Mouse (Mus musculus): ENCODE measurements around the gene Srp54a. TPM values are rescaled to one million over a fixed set of nuclear protein-coding genes. Genes with fewer than 3 reads are reported as not detected.
"Not testable (repeated sequence)": the region's sequence is repeated elsewhere in the genome, so short reads cannot be mapped to it uniquely, and the experiment has no call there.

Gene Srp54a
- polyA plus RNA-seq (2011; ENCODE audit: insufficient read depth, insufficient read length, low replicate concordance, missing spikeins) = 22.5 and 28.9 TPM in 2 replicates

DNA sequence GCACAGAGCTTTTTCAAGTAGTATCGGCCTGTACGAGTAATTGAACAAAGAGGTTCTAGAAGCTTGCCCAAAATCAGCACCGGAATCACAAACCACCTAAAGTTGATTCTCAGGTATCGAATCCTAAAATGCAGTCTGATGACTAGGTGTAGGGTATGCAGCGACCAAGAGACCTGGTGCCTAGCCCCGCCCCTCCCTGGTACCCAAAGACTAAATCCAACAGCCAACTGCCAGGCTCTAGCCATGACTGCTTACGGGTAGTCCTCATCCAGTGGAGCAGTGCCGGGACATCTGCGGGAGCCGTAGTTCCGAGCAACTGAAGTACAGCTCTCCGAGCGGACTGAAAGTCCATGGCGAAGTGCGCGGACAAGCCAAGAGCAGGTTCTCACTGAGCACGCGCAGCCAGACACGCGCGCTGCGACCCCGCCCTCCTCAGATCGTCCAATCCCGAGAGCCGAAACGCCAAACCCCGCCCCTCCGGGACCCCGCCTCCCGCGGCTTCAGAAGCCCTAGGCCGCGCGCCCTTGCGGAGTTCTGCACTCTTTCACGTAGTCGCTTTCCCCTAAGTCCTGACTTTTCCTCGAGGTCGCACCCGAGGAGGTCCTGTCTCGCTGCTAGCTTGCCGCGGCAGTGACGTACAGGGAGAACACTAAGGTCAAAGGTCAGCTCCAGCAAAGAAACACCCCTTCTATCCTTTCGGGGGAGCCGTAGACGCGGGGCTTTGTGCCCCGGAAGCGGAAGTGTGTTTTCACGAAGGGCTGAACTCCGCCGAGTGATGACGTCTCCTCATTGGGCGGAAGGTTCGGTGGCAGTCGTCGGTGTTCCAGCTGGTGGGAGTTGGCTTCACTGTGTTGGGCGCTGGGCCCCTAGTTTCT lies at the start of gene Srp54a, which contains the start of gene 2700097O09Rik:
Gene Srp54a, plus strand, starts transcription at position 537 of the 875 bp plus-strand sequence.
Gene 2700097O09Rik, minus strand, starts transcription at position 385 of the 875 bp plus-strand sequence.
- TF ChIP-seq POLR2A (IDR thresholded peaks at IDR 0.05; ENCODE audit: borderline replicate concordance, control insufficient read depth, low read depth, low read length) = peak; percentile 61; the same call in 1 of the 2 replicates
- not testable (repeated sequence) for H3K4me1 ChIP-seq (ENCODE audit: control insufficient read depth, insufficient read depth, low read length)
- Histone ChIP-seq H3K4me3 (replicated peaks; ENCODE audit: control insufficient read depth, low read depth, low read length) (peak within 1 kb of the TSS; percentile 76), H3K27ac (ENCODE audit: control insufficient read depth, insufficient read depth, low read depth, low read length, poor library complexity) (peak within 1 kb of the TSS; percentile 86)
- WGBS = under 1% methylated on average over 60 of the region's 60 CpGs

DNA sequence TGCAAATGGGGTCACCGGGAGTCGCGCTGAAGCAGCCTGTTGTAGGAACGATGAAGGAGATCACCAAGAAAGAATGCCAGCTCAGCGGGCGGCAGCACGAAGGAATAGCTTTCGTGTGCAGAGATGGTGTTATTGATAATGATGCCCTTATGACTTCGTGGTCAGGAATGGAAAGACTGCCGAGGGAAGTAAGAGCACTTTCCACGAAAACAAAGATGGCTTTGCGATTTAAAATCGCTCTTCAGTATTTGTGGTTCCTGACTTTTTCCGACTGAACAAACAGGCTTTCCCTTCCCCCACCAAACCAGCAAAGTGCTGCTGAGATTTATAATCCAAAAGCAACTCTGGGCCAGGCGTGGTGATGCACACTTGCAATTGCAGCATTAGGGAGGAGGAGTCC lies 39.1 kb upstream of the Srp54a start:
- TF ChIP-seq CTCF (IDR thresholded peaks at IDR 0.05; ENCODE audit: control insufficient read depth, insufficient read depth, low read length) (no peak), POLR2A (IDR thresholded peaks at IDR 0.05; ENCODE audit: borderline replicate concordance, control insufficient read depth, low read depth, low read length) (no peak)
- H3K27ac ChIP-seq (ENCODE audit: control insufficient read depth, insufficient read depth, low read depth, low read length, poor library complexity) = no peak overlapping the region
- no peak overlapping the region for H3K4me3 ChIP-seq (replicated peaks; ENCODE audit: control insufficient read depth, low read depth, low read length)
- H3K4me1 ChIP-seq (ENCODE audit: control insufficient read depth, insufficient read depth, low read length) = no peaks in the 10 kb centered on the region
- WGBS = 56% methylated on average over 15 of the region's 15 CpGs

DNA sequence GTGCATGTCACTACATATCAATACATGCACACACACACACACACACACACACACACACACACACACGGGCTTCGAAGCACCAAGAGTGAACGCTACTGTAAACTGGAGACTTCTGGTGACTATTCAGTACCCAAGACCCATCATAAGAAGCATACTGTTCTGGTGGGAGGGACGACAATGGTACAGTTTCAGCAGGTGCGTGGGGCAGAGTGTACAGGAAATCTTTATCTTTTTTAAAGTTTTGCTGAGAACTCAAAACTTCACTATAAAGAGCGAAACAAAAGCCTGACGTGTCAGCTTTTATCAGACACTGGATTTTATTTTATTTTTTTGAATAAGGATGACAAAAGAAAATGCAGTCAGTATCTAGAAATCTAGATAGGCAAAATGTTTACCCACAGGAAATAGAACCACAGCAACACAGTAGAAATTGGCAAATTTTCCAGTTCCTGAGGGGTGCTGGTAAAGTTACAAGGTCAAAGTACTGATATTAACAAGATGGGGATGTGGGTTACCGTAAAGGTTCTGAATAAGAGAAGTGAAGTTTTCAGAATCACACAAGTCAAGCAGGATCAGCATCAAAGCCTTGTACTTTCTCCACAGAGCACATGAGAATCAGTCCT lies 30.2 kb upstream of the Srp54a start:
- Histone ChIP-seq H3K27ac (ENCODE audit: control insufficient read depth, insufficient read depth, low read depth, low read length, poor library complexity) (no peak overlapping the region), H3K4me1 (ENCODE audit: control insufficient read depth, insufficient read depth, low read length) (no peaks in the 10 kb centered on the region; the same call in 1 of the 2 replicates), H3K4me3 (replicated peaks; ENCODE audit: control insufficient read depth, low read depth, low read length) (no peak overlapping the region)
- WGBS = 55% methylated on average over 8 of the region's 8 CpGs
- TF ChIP-seq CTCF (IDR thresholded peaks at IDR 0.05; ENCODE audit: control insufficient read depth, insufficient read depth, low read length) (no peak), POLR2A (IDR thresholded peaks at IDR 0.05; ENCODE audit: borderline replicate concordance, control insufficient read depth, low read depth, low read length) (no peak)

DNA sequence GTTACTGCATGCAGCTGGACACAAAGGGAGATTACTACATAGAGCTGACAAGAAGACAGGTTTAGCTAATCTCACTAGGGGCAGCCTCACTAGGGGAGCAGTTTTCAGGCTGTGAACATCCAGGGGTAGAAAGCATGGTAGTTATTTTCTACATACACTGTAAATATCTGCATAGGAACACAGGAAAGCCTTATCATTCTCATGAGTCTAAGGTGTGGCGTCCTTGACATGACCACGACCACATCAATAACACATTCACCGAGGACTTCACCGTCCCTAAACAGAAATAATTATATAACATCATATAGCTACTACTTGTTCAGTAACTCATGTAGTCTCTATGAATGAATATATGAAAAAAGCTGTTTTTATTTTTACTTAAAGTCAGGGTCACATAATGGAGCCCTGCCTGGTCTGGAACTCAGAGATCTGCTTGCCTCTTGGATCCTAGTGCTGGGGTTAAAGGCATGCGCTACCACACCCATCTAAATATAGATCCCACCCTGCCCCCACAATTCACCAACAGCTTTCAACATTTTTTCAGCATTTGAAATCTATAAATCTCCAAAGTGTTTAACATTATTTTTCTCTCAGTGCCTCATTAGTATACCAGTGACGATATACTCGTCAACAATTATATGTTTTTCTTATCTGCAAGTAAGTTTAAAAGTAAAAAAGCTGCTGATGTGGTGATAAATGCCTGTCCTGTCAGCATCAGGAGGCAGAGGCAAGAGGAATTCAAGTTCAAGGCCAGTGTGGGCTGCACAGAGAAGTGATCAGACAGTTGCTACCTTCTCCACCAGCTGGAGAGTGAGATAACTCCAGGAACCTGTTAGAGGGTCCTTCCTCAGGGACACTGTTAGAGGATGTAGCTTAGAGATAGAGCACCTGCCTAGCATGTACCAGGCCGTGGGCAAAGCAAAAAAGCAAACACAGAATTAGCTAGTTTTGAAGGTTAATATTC lies 28.6 kb upstream of the Srp54a start:
- Histone ChIP-seq H3K27ac (ENCODE audit: control insufficient read depth, insufficient read depth, low read depth, low read length, poor library complexity) (peak overlapping the region; percentile 61), H3K4me1 (ENCODE audit: control insufficient read depth, insufficient read depth, low read length) (no peaks in the 10 kb centered on the region; the same call in 1 of the 2 replicates)

DNA sequence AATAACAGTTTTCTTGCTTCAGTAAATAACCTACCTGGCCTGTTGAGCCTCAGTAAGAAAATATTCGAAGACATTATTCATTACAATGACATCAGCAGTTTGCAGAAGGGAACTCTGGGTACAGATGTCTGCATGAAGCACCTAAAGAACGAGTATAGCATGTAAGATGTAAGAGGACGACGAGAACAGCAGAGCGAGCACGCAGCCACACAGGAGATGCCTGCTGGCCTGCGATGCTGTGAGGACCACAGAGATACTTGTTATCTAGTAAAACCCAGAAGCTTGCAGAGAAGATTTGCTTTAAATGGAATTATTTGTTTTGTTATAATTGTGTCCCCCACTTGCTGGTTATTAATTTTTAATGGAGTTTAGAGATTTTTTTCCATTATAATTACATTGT lies 26.8 kb upstream of the Srp54a start:
- Histone ChIP-seq H3K4me1 (ENCODE audit: control insufficient read depth, insufficient read depth, low read length) (no peaks in the 10 kb centered on the region; the same call in 1 of the 2 replicates), H3K27ac (ENCODE audit: control insufficient read depth, insufficient read depth, low read depth, low read length, poor library complexity) (no peak overlapping the region), H3K4me3 (replicated peaks; ENCODE audit: control insufficient read depth, low read depth, low read length) (no peak overlapping the region)
- TF ChIP-seq POLR2A (IDR thresholded peaks at IDR 0.05; ENCODE audit: borderline replicate concordance, control insufficient read depth, low read depth, low read length) (no peak), CTCF (IDR thresholded peaks at IDR 0.05; ENCODE audit: control insufficient read depth, insufficient read depth, low read length) (no peak)
- WGBS = 66% methylated on average over 7 of the region's 7 CpGs

More for the DNA sequence above, 28.6 kb upstream of the Srp54a start:
- H3K4me3 ChIP-seq (replicated peaks; ENCODE audit: control insufficient read depth, low read depth, low read length) = no peak overlapping the region
- no peak for TF ChIP-seq CTCF (IDR thresholded peaks at IDR 0.05; ENCODE audit: control insufficient read depth, insufficient read depth, low read length)
- WGBS = 63% methylated on average over 8 of the region's 8 CpGs

DNA sequence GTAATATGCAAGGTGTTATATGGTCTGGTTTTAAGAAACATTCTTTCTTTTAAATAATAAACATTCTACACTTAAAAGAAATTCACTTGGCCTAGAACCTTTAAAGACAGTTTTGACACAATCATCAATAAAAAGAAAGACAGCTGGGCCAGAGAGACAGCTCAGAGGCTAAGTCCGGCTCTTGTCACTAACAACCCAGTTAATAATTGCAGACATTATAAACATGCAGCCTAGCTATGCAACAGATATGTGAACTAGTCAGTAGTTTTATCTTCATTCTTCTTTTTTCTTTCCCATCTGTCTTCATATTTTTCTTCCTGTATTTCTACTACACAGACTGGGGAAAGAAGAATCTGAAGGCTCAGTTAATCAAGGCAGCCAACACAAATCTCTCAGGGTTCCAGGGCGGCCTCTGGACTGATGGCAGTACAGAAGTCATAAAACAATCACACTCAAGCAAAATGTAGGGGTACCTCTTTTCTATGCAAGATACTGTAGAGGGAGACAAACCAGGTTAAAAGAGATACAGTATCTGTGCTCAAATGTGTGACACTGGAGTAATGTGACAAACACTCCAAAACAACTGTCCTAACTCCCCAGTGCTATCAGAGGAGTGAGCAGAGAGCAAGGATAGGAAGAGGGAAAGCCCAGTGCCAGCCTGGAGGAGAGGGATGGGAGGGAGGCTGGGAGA lies 25.4 kb upstream of the Srp54a start:
- 79% methylated on average over 2 of the region's 2 CpGs for WGBS
- Histone ChIP-seq H3K4me1 (ENCODE audit: control insufficient read depth, insufficient read depth, low read length) (no peaks in the 10 kb centered on the region; the same call in 1 of the 2 replicates), H3K4me3 (replicated peaks; ENCODE audit: control insufficient read depth, low read depth, low read length) (no peak overlapping the region), H3K27ac (ENCODE audit: control insufficient read depth, insufficient read depth, low read depth, low read length, poor library complexity) (no peak overlapping the region)
- TF ChIP-seq POLR2A (IDR thresholded peaks at IDR 0.05; ENCODE audit: borderline replicate concordance, control insufficient read depth, low read depth, low read length) (no peak), CTCF (IDR thresholded peaks at IDR 0.05; ENCODE audit: control insufficient read depth, insufficient read depth, low read length) (no peak)

DNA sequence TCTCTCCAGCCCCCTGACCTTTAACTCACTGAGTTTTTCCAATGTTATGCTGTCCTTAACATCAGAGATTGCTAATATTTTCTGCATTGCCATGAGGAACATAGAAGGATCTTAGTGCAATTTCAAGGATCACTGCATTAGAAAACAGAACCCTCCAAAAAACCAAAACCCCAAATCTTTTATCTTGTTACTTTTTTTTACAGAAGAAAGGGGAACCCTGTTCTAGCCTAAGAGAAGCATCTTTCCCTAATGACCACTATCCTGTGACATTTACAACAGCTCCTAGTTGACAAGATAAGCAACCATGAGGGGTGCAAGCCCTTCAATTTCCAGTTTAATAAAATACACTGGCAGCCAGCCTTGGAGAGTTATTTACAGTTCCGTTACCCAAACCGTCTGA lies 23.4 kb upstream of the Srp54a start:
- no peaks in the 10 kb centered on the region for H3K4me1 ChIP-seq (ENCODE audit: control insufficient read depth, insufficient read depth, low read length)
- TF ChIP-seq POLR2A (IDR thresholded peaks at IDR 0.05; ENCODE audit: borderline replicate concordance, control insufficient read depth, low read depth, low read length) (no peak), CTCF (IDR thresholded peaks at IDR 0.05; ENCODE audit: control insufficient read depth, insufficient read depth, low read length) (no peak)
- no peak overlapping the region for H3K4me3 ChIP-seq (replicated peaks; ENCODE audit: control insufficient read depth, low read depth, low read length)
- H3K27ac ChIP-seq (ENCODE audit: control insufficient read depth, insufficient read depth, low read depth, low read length, poor library complexity) = no peak overlapping the region
- 59% methylated on average over 2 of the region's 2 CpGs for WGBS

Data from bone marrow, adult 2 months (tissue).